Mouse (Mus musculus): ENCODE measurements at regions not wholly inside any gene's neighbourhood (a gene's known extent, or its start where the extent isn't known, plus 50 kb on each side); places are given as distances from the start of the nearest gene placed in this dataset.
A peak's percentile ranks its signal among the peaks of the same experiment; 100 is the strongest.

DNA sequence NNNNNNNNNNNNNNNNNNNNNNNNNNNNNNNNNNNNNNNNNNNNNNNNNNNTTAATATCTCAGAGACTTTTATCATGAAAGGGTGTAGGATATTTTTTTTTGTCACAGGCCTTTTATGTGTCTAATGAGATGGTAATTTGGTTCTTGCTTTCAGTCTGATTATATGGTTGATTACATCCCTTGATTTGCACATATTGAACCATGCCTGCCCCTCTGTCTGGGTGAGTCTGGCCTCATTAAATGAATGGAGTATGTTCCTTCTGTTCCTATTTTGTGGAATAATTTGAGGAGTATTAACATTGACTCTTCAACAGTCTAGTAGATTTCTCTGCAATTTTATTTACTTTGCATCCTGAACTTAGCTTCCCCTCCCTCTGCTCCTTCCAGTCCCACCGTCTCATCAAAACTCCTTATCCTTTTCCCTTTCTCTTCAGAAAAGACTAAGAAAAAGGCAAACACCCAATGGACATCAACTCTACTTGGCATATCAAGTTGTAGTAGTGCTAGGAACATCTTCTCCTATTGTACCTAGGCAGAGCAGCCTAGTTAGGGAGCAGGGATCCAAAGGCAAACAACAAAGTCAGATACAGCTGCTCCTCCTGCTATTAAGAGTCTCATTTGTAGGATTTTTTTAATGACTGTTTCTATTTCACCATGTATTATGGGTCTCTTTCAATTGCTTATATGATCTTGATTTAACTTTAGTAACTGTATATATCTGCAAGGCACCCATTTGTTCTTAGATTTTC lies 1185.0 kb upstream of the Cdh7 start:
- WGBS, result 74% methylated on average over 1 of the region's 1 CpGs
- no peak overlapping the region for H3K9ac ChIP-seq (ENCODE audit: low read depth, low read length)

DNA sequence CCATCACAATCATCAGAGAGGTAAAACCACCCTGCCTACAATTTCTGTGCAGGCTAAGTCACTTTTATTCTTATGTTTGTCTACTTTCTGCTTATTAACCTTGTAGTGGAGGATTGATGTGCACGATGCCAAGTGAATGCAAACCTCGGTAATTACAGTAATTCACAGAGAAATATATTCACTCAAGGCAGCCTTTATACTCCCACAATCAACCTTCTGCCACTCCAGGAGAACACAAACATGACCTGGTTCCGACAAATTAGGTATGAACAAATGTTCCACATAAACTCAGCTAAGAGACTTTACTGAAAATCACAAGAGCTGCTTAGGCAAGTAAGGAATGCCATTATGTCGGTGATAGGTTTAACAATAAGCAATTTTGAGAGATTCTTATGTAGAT lies 1182.1 kb upstream of the Cdh7 start:
- no peaks in the 10 kb centered on the region for H3K36me3 ChIP-seq (ENCODE audit: control insufficient read depth, insufficient read depth, low read length)
- H3K4me1 ChIP-seq (ENCODE audit: control insufficient read depth, insufficient read depth, low read length), result no peaks in the 10 kb centered on the region
- no peak for DNase-seq
- 80% methylated on average over 4 of the region's 4 CpGs for WGBS
- H3K27me3 ChIP-seq (ENCODE audit: control insufficient read depth, insufficient read depth, low read length), result no peaks in the 10 kb centered on the region
- H3K27ac ChIP-seq, result no peak overlapping the region
- H3K79me2 ChIP-seq (replicated peaks; ENCODE audit: control insufficient read depth, insufficient read depth, low read length), result no peaks in the 10 kb centered on the region
- H3K4me3 ChIP-seq, result no peak overlapping the region
- no peak for TF ChIP-seq CTCF (IDR thresholded peaks at IDR 0.05)
- no peak for TF ChIP-seq POLR2A (IDR thresholded peaks at IDR 0.05; ENCODE audit: insufficient read depth, low read depth, low read length)
- TF ChIP-seq EP300 (IDR thresholded peaks at IDR 0.05; ENCODE audit: insufficient read depth, low read depth, low read length), result no peak
- intact Hi-C loops (cut with DNase I), result no loop called here
- H3K9ac ChIP-seq (ENCODE audit: low read depth, low read length), result no peak overlapping the region

More for the DNA sequence above, 1185.0 kb upstream of the Cdh7 start:
- no peak overlapping the region for H3K27ac ChIP-seq
- H3K79me2 ChIP-seq (replicated peaks; ENCODE audit: control insufficient read depth, insufficient read depth, low read length), result no peaks in the 10 kb centered on the region
- no peaks in the 10 kb centered on the region for H3K4me1 ChIP-seq (ENCODE audit: control insufficient read depth, insufficient read depth, low read length)
- intact Hi-C loops (cut with DNase I), result no loop called here
- no peaks in the 10 kb centered on the region for H3K36me3 ChIP-seq (ENCODE audit: control insufficient read depth, insufficient read depth, low read length)
- TF ChIP-seq EP300 (IDR thresholded peaks at IDR 0.05; ENCODE audit: insufficient read depth, low read depth, low read length) (no peak), CTCF (IDR thresholded peaks at IDR 0.05) (no peak), POLR2A (IDR thresholded peaks at IDR 0.05; ENCODE audit: insufficient read depth, low read depth, low read length) (no peak)
- H3K4me3 ChIP-seq, result no peak overlapping the region
- DNase-seq, result no peak
- H3K27me3 ChIP-seq (ENCODE audit: control insufficient read depth, insufficient read depth, low read length), result no peaks in the 10 kb centered on the region

DNA sequence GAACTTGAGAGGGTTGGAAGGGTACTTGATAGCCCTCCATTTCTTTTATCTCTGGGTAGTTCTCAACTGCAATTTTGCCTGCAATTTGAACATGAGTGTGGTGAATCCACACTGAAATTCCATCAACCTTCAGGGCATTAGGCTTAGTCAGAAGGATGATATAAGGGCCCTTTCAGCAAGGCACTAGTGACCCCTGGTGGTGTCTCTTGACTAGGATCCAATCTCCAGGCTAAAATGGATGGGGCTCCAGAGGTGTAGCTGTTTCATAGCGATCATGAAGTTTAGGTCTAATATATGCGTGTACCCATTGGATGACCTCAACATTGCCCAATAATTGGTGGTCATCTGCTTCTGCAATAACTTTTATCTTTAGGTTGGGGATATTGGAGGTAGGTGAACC lies 1155.0 kb upstream of the Cdh7 start:
- TF ChIP-seq CTCF (IDR thresholded peaks at IDR 0.05) (peak; percentile 52), EP300 (IDR thresholded peaks at IDR 0.05; ENCODE audit: insufficient read depth, low read depth, low read length) (no peak)
- no peaks in the 10 kb centered on the region for H3K27me3 ChIP-seq (ENCODE audit: control insufficient read depth, insufficient read depth, low read length)
- WGBS, result 70% methylated on average over 2 of the region's 2 CpGs
- intact Hi-C loops (cut with DNase I), result loop anchor here (5.0 kb wide), 1 partner anchor 1190 kb away; no protein-coding TSS in a partner anchor
- H3K36me3 ChIP-seq (ENCODE audit: control insufficient read depth, insufficient read depth, low read length), result no peaks in the 10 kb centered on the region
- DNase-seq, result no peak
- H3K9ac ChIP-seq (ENCODE audit: low read depth, low read length), result no peak overlapping the region
- H3K79me2 ChIP-seq (replicated peaks; ENCODE audit: control insufficient read depth, insufficient read depth, low read length), result no peaks in the 10 kb centered on the region
- no peak overlapping the region for H3K4me3 ChIP-seq
- H3K27ac ChIP-seq, result no peak overlapping the region
- no peaks in the 10 kb centered on the region for H3K4me1 ChIP-seq (ENCODE audit: control insufficient read depth, insufficient read depth, low read length)

All from heart, adult 2 months (tissue).